Comparison of ENCODE assay signal across 15 mouse cellular contexts in genomic region chr2:84627036-84627435, GRCm38 (mm10). TPM values are rescaled to one million over a fixed set of nuclear protein-coding genes. Genes with fewer than 3 reads are reported as not detected.
A peak's percentile ranks its signal among the peaks of the same experiment; 100 is the strongest.
DNase-seq lines count a peak whose midpoint lies in the region; ATAC-seq and TF ChIP-seq lines count a peak whose summit lies in the region.
"Had no signal": no experiment of that assay in that cellular context is flagged by ENCODE, and none has a peak within 500 bp of the region (broad histone marks: within the 10 kb centered on the region; RNA-seq: fewer than 3 reads in every experiment).

No protein-coding gene starts in this region.

- H3K36me3 ChIP-seq in heart, embryonic 15.5 days, result peaks cover 13% of the 10 kb centered on the region; the same call in 1 of the 2 replicates
- no peaks in the 10 kb centered on the region for H3K36me3 ChIP-seq in lung, postnatal 0 days (ENCODE audit: insufficient read depth, low read length)
- peaks cover 12% of the 10 kb centered on the region for H3K36me3 ChIP-seq in limb, embryonic 15.5 days
- H3K36me3 ChIP-seq in midbrain, embryonic 16.5 days (ENCODE audit: control insufficient read depth, insufficient read depth, low read length), result peaks cover 4% of the 10 kb centered on the region; the same call in 1 of the 2 replicates

- H3K9me3 ChIP-seq in heart, embryonic 15.5 days (replicated peaks), result no peaks in the 10 kb centered on the region
- no peaks in the 10 kb centered on the region for H3K9me3 ChIP-seq in lung, postnatal 0 days (ENCODE audit: low read length)
- no peaks in the 10 kb centered on the region for H3K9me3 ChIP-seq in limb, embryonic 15.5 days
- H3K9me3 ChIP-seq in midbrain, embryonic 16.5 days (replicated peaks; ENCODE audit: control insufficient read depth, low read length, poor library complexity, severe bottlenecking), result no peaks in the 10 kb centered on the region
- H3K9me3 ChIP-seq: hindbrain, embryonic 10.5 days had no signal

- peak overlapping the region; percentile 63 for H3K27ac ChIP-seq in heart, embryonic 15.5 days
- H3K27ac ChIP-seq in lung, postnatal 0 days (ENCODE audit: low read length), result peak overlapping the region; percentile 34; the same call in 1 of the 2 replicates
- H3K27ac ChIP-seq in limb, embryonic 15.5 days, result peak overlapping the region; percentile 67; the same call in 1 of the 2 replicates
- H3K27ac ChIP-seq in midbrain, embryonic 16.5 days (ENCODE audit: low read length), result no peak overlapping the region
- H3K27ac ChIP-seq: hindbrain, embryonic 10.5 days; left cerebral cortex, adult 2 months had no signal

- no peak for TF ChIP-seq CTCF in lung, postnatal 0 days (IDR thresholded peaks at IDR 0.05)

- peaks cover 60% of the 10 kb centered on the region for H3K4me1 ChIP-seq in heart, embryonic 15.5 days (replicated peaks)
- H3K4me1 ChIP-seq in lung, postnatal 0 days (ENCODE audit: insufficient read depth, low read depth, low read length), result peaks cover 27% of the 10 kb centered on the region
- H3K4me1 ChIP-seq in limb, embryonic 15.5 days, result peaks cover 11% of the 10 kb centered on the region; the same call in 1 of the 2 replicates
- H3K4me1 ChIP-seq in midbrain, embryonic 16.5 days (ENCODE audit: control insufficient read depth, insufficient read depth, low read length), result peaks cover 2% of the 10 kb centered on the region; the same call in 1 of the 2 replicates

- H3K4me3 ChIP-seq in heart, embryonic 15.5 days, result no peak overlapping the region
- no peak overlapping the region for H3K4me3 ChIP-seq in lung, postnatal 0 days (ENCODE audit: low read depth, low read length)
- H3K4me3 ChIP-seq in limb, embryonic 15.5 days, result no peak overlapping the region
- no peak overlapping the region for H3K4me3 ChIP-seq in midbrain, embryonic 16.5 days (ENCODE audit: low read depth, low read length)
- H3K4me3 ChIP-seq: hindbrain, embryonic 10.5 days; left cerebral cortex, adult 2 months had no signal

- peak overlapping the region; percentile 6; the same call in 1 of the 2 replicates for H3K4me2 ChIP-seq in heart, embryonic 15.5 days
- H3K4me2 ChIP-seq in lung, postnatal 0 days (replicated peaks; ENCODE audit: low read depth, low read length), result no peak overlapping the region
- no peak overlapping the region for H3K4me2 ChIP-seq in limb, embryonic 15.5 days
- no peak overlapping the region for H3K4me2 ChIP-seq in midbrain, embryonic 16.5 days (ENCODE audit: low read length)

- no peaks in the 10 kb centered on the region for H3K27me3 ChIP-seq in heart, embryonic 15.5 days
- no peaks in the 10 kb centered on the region for H3K27me3 ChIP-seq in lung, postnatal 0 days (replicated peaks; ENCODE audit: insufficient read depth, low read length)
- no peaks in the 10 kb centered on the region for H3K27me3 ChIP-seq in limb, embryonic 15.5 days
- no peaks in the 10 kb centered on the region for H3K27me3 ChIP-seq in midbrain, embryonic 16.5 days (ENCODE audit: control insufficient read depth, insufficient read depth, low read depth, low read length)
- H3K27me3 ChIP-seq: CH12.LX had no signal

- no peak for DNase-seq in heart, adult 8-10 months (ENCODE audit: low spot score)
- DNase-seq in lung, postnatal 0 days (ENCODE audit: low spot score), result no peak
- DNase-seq in lung, postnatal 10 days, result no peak
- DNase-seq in cerebellum, adult 18-20 months, result no peak
- DNase-seq: cerebellum, adult 8-10 months; kidney, postnatal 36 days; lung, adult 2 months; right cerebral cortex, postnatal 25 days had no signal

- WGBS in heart, embryonic 15.5 days, result 24% methylated on average over 3 of the region's 3 CpGs
- WGBS in lung, postnatal 0 days, result 49% methylated on average over 3 of the region's 3 CpGs
- 28% methylated on average over 3 of the region's 3 CpGs for WGBS in limb, embryonic 15.5 days
- 63% methylated on average over 3 of the region's 3 CpGs for WGBS in midbrain, embryonic 16.5 days

- H3K9ac ChIP-seq in heart, embryonic 15.5 days, result no peak overlapping the region
- no peak overlapping the region for H3K9ac ChIP-seq in lung, postnatal 0 days (replicated peaks; ENCODE audit: low read depth)
- no peak overlapping the region for H3K9ac ChIP-seq in limb, embryonic 15.5 days
- H3K9ac ChIP-seq in midbrain, embryonic 16.5 days (ENCODE audit: low read depth, low read length), result no peak overlapping the region

- 0 out of 2 replicates have a peak, but pooled peaks have one; percentile 51 for ATAC-seq in heart, embryonic 15.5 days (replicated peaks; ENCODE audit: insufficient number of reproducible peaks, insufficient read depth, low FRiP score, low read depth)
- ATAC-seq in lung, postnatal 0 days, result peak; percentile 34; the same call in 1 of the 2 replicates
- no peak for ATAC-seq in limb, embryonic 15.5 days (ENCODE audit: insufficient number of reproducible peaks, low FRiP score, low TSS enrichment, low read depth)
- no peak for ATAC-seq in midbrain, embryonic 16.5 days

- TF ChIP-seq EP300 in lung, postnatal 0 days (IDR thresholded peaks at IDR 0.05), result no peak; the same call in 1 of the 2 replicates

RNA-seq across cellular contexts. Expression of gene Ctnnd1, which starts 23.5 kb away (rescaled TPM):
- 57.6 and 62.9 TPM in 2 replicates for polyA plus RNA-seq in heart, embryonic 15.5 days (2015; fragmentation: Nextera tagmentation; extraction: Ambion mirVana)
- 10 to 100 TPM; 47.1 to 62.3 (median 51.3) TPM for total RNA-seq in heart, adult 8-10 months (2022)
- polyA plus RNA-seq in lung, postnatal 0 days (2015; fragmentation: Nextera tagmentation; extraction: Ambion mirVana), result 38.2 and 42.9 TPM in 2 replicates
- polyA plus RNA-seq in limb, embryonic 15.5 days (2015; fragmentation: Nextera tagmentation; extraction: Ambion mirVana), result 51.3 and 52.7 TPM in 2 replicates
- 29.9 and 30.1 TPM in 2 replicates for polyA plus RNA-seq in midbrain, embryonic 16.5 days (2015; fragmentation: Nextera tagmentation; extraction: Ambion mirVana)

RNA-seq across cellular contexts. Expression of gene Btbd18, which starts 31.8 kb away (rescaled TPM):
- 0.10 TPM in 2 replicates for polyA plus RNA-seq in heart, embryonic 15.5 days (2015; fragmentation: Nextera tagmentation; extraction: Ambion mirVana)
- not detected for total RNA-seq in heart, adult 8-10 months (2022)
- 0.06 and 0.07 TPM in 2 replicates for polyA plus RNA-seq in lung, postnatal 0 days (2015; fragmentation: Nextera tagmentation; extraction: Ambion mirVana)
- 0.08 and 0.11 TPM in 2 replicates for polyA plus RNA-seq in limb, embryonic 15.5 days (2015; fragmentation: Nextera tagmentation; extraction: Ambion mirVana)
- polyA plus RNA-seq in midbrain, embryonic 16.5 days (2015; fragmentation: Nextera tagmentation; extraction: Ambion mirVana), result 0.26 and 0.39 TPM in 2 replicates
- total RNA-seq: left cerebral cortex, adult 2 months; megakaryocyte-erythroid progenitor cell, adult 5-6 weeks had no signal

RNA-seq across cellular contexts. Expression of gene Selenoh, which starts 43.5 kb away (rescaled TPM):
- 203 and 214 TPM in 2 replicates for polyA plus RNA-seq in heart, embryonic 15.5 days (2015; fragmentation: Nextera tagmentation; extraction: Ambion mirVana)
- 10 to 100 TPM; 24.0 to 25.9 (median 24.0) TPM for total RNA-seq in heart, adult 8-10 months (2022)
- polyA plus RNA-seq in lung, postnatal 0 days (2015; fragmentation: Nextera tagmentation; extraction: Ambion mirVana), result 94.3 and 102 TPM in 2 replicates
- polyA plus RNA-seq in limb, embryonic 15.5 days (2015; fragmentation: Nextera tagmentation; extraction: Ambion mirVana), result 211 and 227 TPM in 2 replicates
- polyA plus RNA-seq in midbrain, embryonic 16.5 days (2015; fragmentation: Nextera tagmentation; extraction: Ambion mirVana), result 177 and 185 TPM in 2 replicates

RNA-seq across cellular contexts. Expression of gene Gm28635, which starts 50.8 kb away (rescaled TPM):
- not detected in 2 replicates for polyA plus RNA-seq in heart, embryonic 15.5 days (2015; fragmentation: Nextera tagmentation; extraction: Ambion mirVana)
- total RNA-seq in heart, adult 8-10 months (2022), result 1 to 10 TPM; 2.7 to 9.6 (median 4.9) TPM
- polyA plus RNA-seq in lung, postnatal 0 days (2015; fragmentation: Nextera tagmentation; extraction: Ambion mirVana), result not detected in 2 replicates
- not detected in 2 replicates for polyA plus RNA-seq in limb, embryonic 15.5 days (2015; fragmentation: Nextera tagmentation; extraction: Ambion mirVana)
- polyA plus RNA-seq in midbrain, embryonic 16.5 days (2015; fragmentation: Nextera tagmentation; extraction: Ambion mirVana), result not detected in 2 replicates
- total RNA-seq: CH12.LX; megakaryocyte-erythroid progenitor cell, adult 5-6 weeks had no signal
- polyA plus RNA-seq: hindbrain, embryonic 10.5 days; lung, adult 2 months had no signal

RNA-seq across cellular contexts. Expression of gene Med19, which starts 51.2 kb away (rescaled TPM):
- polyA plus RNA-seq in heart, embryonic 15.5 days (2015; fragmentation: Nextera tagmentation; extraction: Ambion mirVana), result 22.1 and 22.2 TPM in 2 replicates
- 10 to 100 TPM; 11.5 to 13.4 (median 12.8) TPM for total RNA-seq in heart, adult 8-10 months (2022)
- polyA plus RNA-seq in lung, postnatal 0 days (2015; fragmentation: Nextera tagmentation; extraction: Ambion mirVana), result 21.0 and 22.6 TPM in 2 replicates
- 27.6 and 30.3 TPM in 2 replicates for polyA plus RNA-seq in limb, embryonic 15.5 days (2015; fragmentation: Nextera tagmentation; extraction: Ambion mirVana)
- 52.3 and 53.6 TPM in 2 replicates for polyA plus RNA-seq in midbrain, embryonic 16.5 days (2015; fragmentation: Nextera tagmentation; extraction: Ambion mirVana)

Comparison
In these comparisons a context has a peak if more than half of its experiments do, and no peak if none do; other contexts are left out.
1. ATAC-seq: peak in heart, embryonic 15.5 days (single experiment) and lung, postnatal 0 days (single experiment); none in limb, embryonic 15.5 days (single experiment) and midbrain, embryonic 16.5 days (single experiment).